Mouse (Mus musculus): Measurements from ENCODE around the gene Crip1. TPM values are rescaled to one million over a fixed set of nuclear protein-coding genes. Genes with fewer than 3 reads are reported as not detected.

Gene Crip1
- polyA plus RNA-seq, 2 experiments, result 403 to 469 TPM

GRCm38 (mm10) chr12:113139908-113140615 lies 6.1 kb upstream of the Crip1 start, which contains the start of gene Crip2:
Gene Crip2, plus strand, starts transcription at chr12:113140236.
- H3K4me2 ChIP-seq (replicated peaks; ENCODE audit: low read depth, low read length, severe bottlenecking), result peak within 1 kb of the TSS; percentile 91
- H3K9ac ChIP-seq (ENCODE audit: low read depth, low read length, severe bottlenecking), result peak within 1 kb of the TSS; percentile 50
- H3K36me3 ChIP-seq (ENCODE audit: control insufficient read depth, insufficient read depth, low read length), result peaks cover 38% of the 10 kb centered on the region
- H3K27me3 ChIP-seq (ENCODE audit: control insufficient read depth, insufficient read depth, low read length), result peaks cover 27% of the 10 kb centered on the region
- peak; percentile 89 for DNase-seq (ENCODE audit: low spot score)
- no peaks in the 10 kb centered on the region for H3K9me3 ChIP-seq (ENCODE audit: control insufficient read depth, low read length)
- H3K4me3 ChIP-seq (replicated peaks; ENCODE audit: low read length), result peak within 1 kb of the TSS; percentile 48
- under 1% methylated on average over 61 of the region's 68 CpGs for WGBS
- no peak for TF ChIP-seq POLR2A (IDR thresholded peaks at IDR 0.05; ENCODE audit: borderline replicate concordance, extremely low read depth, insufficient read depth, insufficient read length)
- peak within 1 kb of the TSS; percentile 15; the same call in 1 of the 2 replicates for H3K27ac ChIP-seq (replicated peaks; ENCODE audit: low read depth, low read length)
- peaks cover 18% of the 10 kb centered on the region for H3K4me1 ChIP-seq (ENCODE audit: control insufficient read depth, insufficient read depth, low read length)
- peak; percentile 88 for ATAC-seq (ENCODE audit: low FRiP score, low read depth)

- DNase-seq (ENCODE audit: low spot score), result no peak
- peak; percentile 12 for ATAC-seq (ENCODE audit: low FRiP score, low read depth)
- peaks cover 31% of the 10 kb centered on the region for H3K27me3 ChIP-seq (ENCODE audit: control insufficient read depth, insufficient read depth, low read length)
Observed at GRCm38 (mm10) chr12:113140616-113141411, 5.3 kb upstream of the Crip1 start.

GRCm38 (mm10) chr12:113141531-113141973 lies 4.6 kb upstream of the Crip1 start:
- no peak overlapping the region for H3K9ac ChIP-seq (ENCODE audit: low read depth, low read length, severe bottlenecking)
- ATAC-seq (ENCODE audit: low FRiP score, low read depth), result no peak
- H3K4me2 ChIP-seq (replicated peaks; ENCODE audit: low read depth, low read length, severe bottlenecking), result peak overlapping the region; percentile 91
- H3K4me1 ChIP-seq (ENCODE audit: control insufficient read depth, insufficient read depth, low read length), result peaks cover 18% of the 10 kb centered on the region
- H3K36me3 ChIP-seq (ENCODE audit: control insufficient read depth, insufficient read depth, low read length), result peaks cover 24% of the 10 kb centered on the region
- no peak for TF ChIP-seq POLR2A (IDR thresholded peaks at IDR 0.05; ENCODE audit: borderline replicate concordance, extremely low read depth, insufficient read depth, insufficient read length)
- peak overlapping the region; percentile 48 for H3K4me3 ChIP-seq (replicated peaks; ENCODE audit: low read length)
- DNase-seq (ENCODE audit: low spot score), result no peak
- no peaks in the 10 kb centered on the region for H3K9me3 ChIP-seq (ENCODE audit: control insufficient read depth, low read length)
- H3K27ac ChIP-seq (replicated peaks; ENCODE audit: low read depth, low read length), result no peak overlapping the region
- peaks cover 36% of the 10 kb centered on the region for H3K27me3 ChIP-seq (ENCODE audit: control insufficient read depth, insufficient read depth, low read length)
- WGBS, result 71% methylated on average over 8 of the region's 8 CpGs

More at GRCm38 (mm10) chr12:113140616-113141411, 5.3 kb upstream of the Crip1 start:
- no peak for TF ChIP-seq POLR2A (IDR thresholded peaks at IDR 0.05; ENCODE audit: borderline replicate concordance, extremely low read depth, insufficient read depth, insufficient read length)
- Histone ChIP-seq H3K36me3 (ENCODE audit: control insufficient read depth, insufficient read depth, low read length) (peaks cover 31% of the 10 kb centered on the region), H3K9me3 (ENCODE audit: control insufficient read depth, low read length) (no peaks in the 10 kb centered on the region), H3K4me1 (ENCODE audit: control insufficient read depth, insufficient read depth, low read length) (peaks cover 18% of the 10 kb centered on the region), H3K9ac (ENCODE audit: low read depth, low read length, severe bottlenecking) (peak overlapping the region; percentile 50), H3K4me2 (replicated peaks; ENCODE audit: low read depth, low read length, severe bottlenecking) (peak overlapping the region; percentile 91), H3K27ac (replicated peaks; ENCODE audit: low read depth, low read length) (no peak overlapping the region), H3K4me3 (replicated peaks; ENCODE audit: low read length) (peak overlapping the region; percentile 48)
- WGBS, result 4% methylated on average over 45 of the region's 49 CpGs

- H3K36me3 ChIP-seq (ENCODE audit: control insufficient read depth, insufficient read depth, low read length), result peaks cover 16% of the 10 kb centered on the region
- WGBS, result 19% methylated on average over 15 of the region's 15 CpGs
Observed at GRCm38 (mm10) chr12:113142021-113142975, 3.8 kb upstream of the Crip1 start.

More at GRCm38 (mm10) chr12:113142021-113142975, 3.8 kb upstream of the Crip1 start:
- no peak for TF ChIP-seq POLR2A (IDR thresholded peaks at IDR 0.05; ENCODE audit: borderline replicate concordance, extremely low read depth, insufficient read depth, insufficient read length)
- no peak for ATAC-seq (ENCODE audit: low FRiP score, low read depth)
- Histone ChIP-seq H3K4me2 (replicated peaks; ENCODE audit: low read depth, low read length, severe bottlenecking) (peak overlapping the region; percentile 32), H3K27ac (replicated peaks; ENCODE audit: low read depth, low read length) (no peak overlapping the region), H3K4me3 (replicated peaks; ENCODE audit: low read length) (no peak overlapping the region), H3K9me3 (ENCODE audit: control insufficient read depth, low read length) (no peaks in the 10 kb centered on the region), H3K4me1 (ENCODE audit: control insufficient read depth, insufficient read depth, low read length) (peaks cover 18% of the 10 kb centered on the region), H3K9ac (ENCODE audit: low read depth, low read length, severe bottlenecking) (no peak overlapping the region; the same call in 1 of the 2 replicates), H3K27me3 (ENCODE audit: control insufficient read depth, insufficient read depth, low read length) (peaks cover 41% of the 10 kb centered on the region)
- DNase-seq (ENCODE audit: low spot score), result peak; percentile 59
